Mouse (Mus musculus) right cerebral cortex, postnatal 10 days (tissue): ENCODE results near the gene Itpkb.

Experiments
- DNase-seq, 2 experiments: peaks; one replicate each; pipeline ENCODE4 v3.0.0; 2021; ENCODE audit warnings: low spot score in 2 of 2

Gene Itpkb

DNA sequence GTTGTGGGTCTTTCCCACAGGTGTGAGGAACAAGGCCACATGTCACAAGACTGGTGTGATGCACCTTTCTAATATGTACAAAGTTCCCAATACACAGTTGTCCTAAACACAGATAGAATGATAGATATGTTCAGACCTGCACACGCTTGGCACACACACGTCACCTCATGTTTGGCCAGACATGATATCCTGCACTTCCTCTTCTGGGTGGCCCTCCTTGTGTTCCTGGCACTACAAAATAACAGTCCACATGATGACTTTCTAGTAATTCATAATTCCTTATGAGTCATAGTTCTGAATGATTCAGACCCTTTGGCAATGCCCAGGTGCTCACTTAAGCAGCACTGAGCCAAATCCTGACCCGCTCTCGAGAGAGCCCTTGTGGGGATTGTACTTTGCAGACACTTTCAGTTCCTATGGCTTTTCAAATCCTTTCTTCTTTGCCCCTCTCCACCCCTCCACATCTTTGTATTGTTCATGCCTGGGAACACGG, 132.7 kb downstream of the Itpkb start:
- DNase-seq = no peak

DNA sequence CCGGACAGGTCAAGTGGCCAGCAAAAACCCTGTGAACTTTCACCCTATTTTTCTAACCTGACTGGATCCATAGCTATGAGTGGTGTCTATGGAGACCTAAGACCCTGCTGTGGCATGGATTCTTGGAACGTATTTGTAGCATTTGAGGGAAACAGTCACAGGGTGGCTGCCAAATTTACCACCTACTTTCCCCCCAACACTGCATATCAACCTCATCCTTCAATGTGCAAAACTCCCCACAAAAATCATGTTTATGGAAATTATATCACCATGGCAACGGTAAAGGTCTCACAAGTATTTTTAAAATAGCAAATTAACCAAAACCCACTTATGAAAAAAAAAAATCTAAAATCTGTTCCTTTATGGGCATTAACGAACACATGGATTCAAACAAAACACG, 134.1 kb downstream of the Itpkb start:
- peak in 1 of 2 experiments; percentile 62 for DNase-seq

DNA sequence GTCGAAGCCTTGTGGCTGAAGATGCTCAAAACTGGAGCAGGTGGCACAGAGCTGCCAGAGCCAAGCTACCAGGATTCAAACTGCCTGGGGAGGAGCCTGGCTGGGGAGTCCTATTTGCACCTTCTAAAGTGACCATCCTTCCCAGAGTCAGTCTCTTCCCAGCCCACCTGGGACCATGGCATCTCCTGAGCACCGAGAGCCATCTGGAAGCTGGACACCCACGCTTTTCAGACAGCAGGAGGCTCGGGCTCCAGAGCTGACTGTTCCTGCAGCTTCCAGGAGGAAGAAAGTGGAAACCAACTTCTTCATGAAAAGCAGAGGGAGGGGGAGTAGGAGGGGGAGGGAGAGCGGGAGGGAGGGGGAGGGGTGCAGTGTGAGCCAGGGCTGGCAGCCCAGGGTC, 135.3 kb downstream of the Itpkb start:
- peak; percentile 53 to 71 for DNase-seq

DNA sequence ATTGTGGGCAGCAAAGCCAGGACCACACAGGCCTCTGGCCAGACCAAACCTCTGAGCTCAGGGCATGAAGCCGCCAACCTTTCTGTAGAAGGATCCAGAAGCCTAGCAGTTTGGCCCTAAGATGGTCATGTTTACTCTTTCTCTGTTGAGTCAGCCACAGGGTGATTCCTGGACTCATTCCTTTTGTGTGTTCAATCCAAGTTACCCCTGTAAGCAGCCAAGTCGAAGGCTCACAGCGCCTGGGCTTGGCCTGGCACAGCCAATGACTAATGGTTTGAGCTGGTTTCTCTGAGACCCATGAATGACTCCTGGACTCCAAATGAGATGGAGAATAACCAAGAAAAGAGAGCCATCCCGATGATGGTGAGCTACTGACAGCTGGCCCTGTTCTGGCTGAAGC, 137.7 kb downstream of the Itpkb start:
- DNase-seq = peak in 1 of 2 experiments; percentile 12

DNA sequence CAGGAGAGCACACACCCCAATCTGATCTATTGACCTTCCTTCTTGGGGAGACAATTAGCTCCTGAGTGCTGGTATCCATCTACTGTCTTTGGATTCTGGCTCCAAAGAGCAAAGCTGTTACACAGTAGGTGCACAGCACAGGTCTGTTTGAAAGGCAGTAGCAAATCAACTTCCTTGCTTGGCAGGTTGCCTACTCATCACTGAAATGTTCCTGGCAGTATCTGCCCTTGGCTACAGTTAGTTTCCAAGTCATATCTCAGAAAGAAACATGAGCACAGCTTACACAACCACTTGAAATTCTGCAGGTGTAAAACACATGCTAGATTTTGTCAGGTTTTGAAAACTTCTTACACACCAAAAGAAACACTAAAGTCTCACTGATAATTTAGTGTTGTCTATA, 143.3 kb downstream of the Itpkb start:
- DNase-seq = no peak
